Mouse (Mus musculus) kidney, adult 9 months (tissue): ENCODE measurements around the gene Rasal2.
"Not testable (repeated sequence)": the region's sequence is repeated elsewhere in the genome, so short reads cannot be mapped to it uniquely, and the experiment has no call there.

Experiments
- DNase-seq: peaks from one replicate; pipeline ENCODE4 v3.0.0; 2022

Rasal2 gene

DNA sequence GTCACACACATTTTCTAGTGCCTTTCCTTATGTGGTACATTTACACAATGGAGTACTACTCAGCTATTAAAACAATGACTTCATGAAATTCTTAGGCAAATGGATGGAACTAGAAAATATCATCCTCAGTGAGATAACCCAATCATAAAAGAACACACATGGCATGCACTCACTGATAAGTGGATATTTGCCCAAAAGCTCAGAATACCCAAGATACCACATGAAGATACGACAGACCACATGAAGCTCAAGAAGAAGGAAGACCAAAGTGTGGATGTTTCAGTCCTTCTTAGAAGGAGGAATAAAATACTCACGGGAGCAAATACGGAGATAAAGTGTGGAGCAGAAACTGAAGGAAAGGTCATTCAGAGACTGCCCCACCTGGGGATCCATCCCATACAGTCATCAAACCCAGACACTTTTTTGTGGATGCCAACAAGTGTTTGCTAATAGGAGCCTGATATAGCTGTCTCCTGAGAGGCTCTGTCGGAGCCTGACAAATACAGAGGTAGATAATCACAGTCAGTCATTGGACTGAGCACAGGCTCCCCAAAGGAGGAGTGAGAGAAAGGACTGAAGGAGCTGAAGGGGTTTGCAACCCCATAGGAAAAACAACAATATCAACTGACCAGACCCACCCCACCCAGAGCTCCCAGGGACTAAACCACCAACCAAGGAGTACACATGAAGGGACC is 175.6 kb downstream of the Rasal2 start:
- DNase-seq = not testable (repeated sequence)

GRCm38 (mm10) chr1:157233451-157233850 is 178.9 kb downstream of the Rasal2 start:
- DNase-seq = no peak

DNA sequence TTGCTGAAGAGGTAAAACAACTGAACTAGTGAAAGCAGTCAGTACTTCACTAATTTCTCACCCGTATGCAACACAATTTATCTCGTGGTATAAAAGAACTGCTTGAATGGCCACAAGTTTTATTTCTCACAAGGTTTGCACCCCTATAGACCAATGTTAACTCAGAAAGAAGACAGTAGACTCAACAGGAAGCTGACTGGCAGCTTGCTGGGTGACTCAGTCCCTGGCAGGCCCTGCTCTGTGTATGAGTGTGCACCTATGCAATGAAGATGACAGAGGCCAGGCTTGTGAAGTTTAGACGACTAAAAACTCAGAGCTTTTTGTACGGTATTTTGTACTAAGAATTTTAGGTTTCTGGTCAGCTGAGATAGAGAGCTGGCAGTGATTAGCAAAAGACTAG is 180.0 kb downstream of the Rasal2 start:
- DNase-seq = no peak

DNA sequence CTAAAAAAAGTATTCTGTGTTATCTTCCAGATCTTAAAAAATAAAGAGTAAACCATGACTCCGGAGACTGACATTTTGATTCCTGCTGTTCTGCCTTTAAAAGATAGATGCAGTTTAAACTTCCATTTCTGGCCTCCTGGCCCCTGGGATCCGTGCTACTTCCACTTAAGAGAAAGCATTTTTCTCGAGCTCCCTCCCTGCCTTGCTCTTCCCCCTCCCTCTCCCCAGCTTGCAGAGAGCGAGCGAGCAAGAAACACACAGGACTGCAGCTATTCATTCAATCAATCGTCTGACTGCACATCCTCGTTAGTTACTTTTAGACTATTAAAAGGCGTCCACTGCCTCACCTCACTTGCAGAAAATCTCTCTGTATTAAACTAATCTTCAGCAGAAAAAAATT is 181.4 kb downstream of the Rasal2 start:
- peak; percentile 13 for DNase-seq

GRCm38 (mm10) chr1:157230386-157230785 is 182.0 kb downstream of the Rasal2 start:
- DNase-seq = peak; percentile 69

DNA sequence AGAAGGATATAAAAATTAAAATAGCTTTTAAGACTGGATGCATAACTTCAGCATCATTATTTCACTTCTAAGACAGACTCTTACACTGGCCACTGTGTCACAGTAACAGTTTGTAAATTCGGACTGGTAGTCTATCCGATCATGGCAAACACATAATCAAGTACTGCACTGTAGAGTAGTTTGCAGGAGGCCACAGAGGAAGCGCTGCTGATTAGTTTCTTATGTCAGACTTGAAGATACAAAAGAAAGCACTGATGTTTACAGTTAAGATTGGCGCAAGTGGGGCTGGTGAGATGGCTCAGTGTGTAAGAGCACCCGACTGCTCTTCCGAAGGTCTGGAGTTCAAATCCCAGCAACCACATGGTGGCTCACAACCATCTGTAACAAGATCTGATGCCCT is 187.4 kb downstream of the Rasal2 start:
- no peak for DNase-seq

GRCm38 (mm10) chr1:157220910-157221309 is 191.5 kb downstream of the Rasal2 start:
- no peak for DNase-seq

DNA sequence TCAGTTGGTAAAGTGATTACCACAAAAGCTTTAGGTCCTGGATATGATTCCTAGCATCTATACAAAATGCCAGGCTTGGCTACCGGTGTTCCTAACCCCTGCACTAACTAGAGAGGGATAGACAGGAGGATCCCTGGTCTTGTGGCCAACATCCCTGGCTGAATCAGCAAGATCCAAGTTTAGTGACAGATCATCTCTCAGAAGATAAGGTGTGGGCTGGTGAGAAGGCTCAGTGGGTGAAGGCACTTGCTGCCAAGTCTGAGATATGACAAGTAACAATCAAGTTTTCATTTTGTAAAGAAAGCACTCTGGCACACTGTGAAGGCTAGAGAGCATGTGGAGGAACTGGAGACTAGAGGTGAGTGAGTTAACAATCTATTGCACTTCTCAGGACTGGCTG is 191.9 kb downstream of the Rasal2 start:
- DNase-seq = no peak

DNA sequence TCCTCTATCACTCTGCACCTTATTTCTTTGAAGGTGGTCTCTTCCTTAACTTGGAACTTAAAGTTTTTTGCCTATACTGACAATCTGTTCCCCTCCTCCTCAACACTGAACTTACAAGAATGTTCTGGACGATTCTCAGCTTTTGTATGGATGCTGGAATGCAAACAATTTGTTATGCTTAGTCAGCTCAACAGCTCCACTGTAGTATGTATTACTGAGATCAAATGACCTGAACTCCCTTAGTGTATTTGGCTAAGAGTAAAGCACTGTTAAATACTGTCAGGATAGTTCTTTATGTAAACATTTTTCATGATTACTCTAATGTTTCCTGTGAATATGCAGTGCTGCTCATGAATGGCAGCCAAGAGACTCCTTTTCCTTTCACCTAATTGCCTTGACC is 203.6 kb downstream of the Rasal2 start:
- no peak for DNase-seq

DNA sequence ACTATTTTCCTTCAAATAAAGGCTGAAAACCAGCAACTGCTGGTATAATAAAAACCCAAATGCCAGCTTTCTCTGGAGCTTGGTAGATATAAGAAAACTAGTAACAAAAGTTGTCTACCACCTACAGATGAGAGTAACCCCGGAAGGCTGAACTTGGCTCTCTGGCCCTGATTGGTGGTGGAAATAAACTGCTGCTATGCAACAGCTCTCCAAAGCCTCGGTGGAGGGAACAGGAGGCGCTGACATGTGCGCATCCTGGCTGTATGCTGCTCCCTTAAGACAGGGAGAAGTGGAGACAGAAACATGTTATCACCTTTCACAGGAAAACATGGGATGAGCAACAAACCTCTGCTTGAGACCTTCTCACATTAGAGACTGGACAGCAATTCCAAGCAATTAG is 206.7 kb downstream of the Rasal2 start:
- DNase-seq = no peak

DNA sequence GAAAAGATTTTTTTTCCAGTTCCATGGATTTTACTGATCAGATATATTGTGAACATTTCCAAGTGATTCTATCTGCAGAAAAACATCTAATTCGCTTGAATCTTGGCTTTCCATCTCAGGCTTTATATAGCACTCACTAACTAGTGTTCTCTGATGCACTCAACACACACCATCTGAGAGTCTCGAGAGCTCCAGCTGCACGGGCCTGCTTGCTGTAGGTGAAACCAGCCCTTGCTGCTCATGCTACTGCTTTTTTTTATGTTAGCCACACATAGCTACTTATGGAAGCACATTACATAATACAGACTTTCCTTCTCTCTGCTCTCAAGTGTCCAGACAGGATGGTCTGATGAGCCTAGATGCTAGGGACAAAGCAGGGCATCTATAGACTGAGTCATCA is 229.4 kb downstream of the Rasal2 start:
- no peak for DNase-seq

- peak; percentile 18 for DNase-seq
Observed at GRCm38 (mm10) chr1:157182431-157182830, 230.0 kb downstream of the Rasal2 start.

GRCm38 (mm10) chr1:157181081-157181480 is 231.3 kb downstream of the Rasal2 start:
- DNase-seq = no peak

DNA sequence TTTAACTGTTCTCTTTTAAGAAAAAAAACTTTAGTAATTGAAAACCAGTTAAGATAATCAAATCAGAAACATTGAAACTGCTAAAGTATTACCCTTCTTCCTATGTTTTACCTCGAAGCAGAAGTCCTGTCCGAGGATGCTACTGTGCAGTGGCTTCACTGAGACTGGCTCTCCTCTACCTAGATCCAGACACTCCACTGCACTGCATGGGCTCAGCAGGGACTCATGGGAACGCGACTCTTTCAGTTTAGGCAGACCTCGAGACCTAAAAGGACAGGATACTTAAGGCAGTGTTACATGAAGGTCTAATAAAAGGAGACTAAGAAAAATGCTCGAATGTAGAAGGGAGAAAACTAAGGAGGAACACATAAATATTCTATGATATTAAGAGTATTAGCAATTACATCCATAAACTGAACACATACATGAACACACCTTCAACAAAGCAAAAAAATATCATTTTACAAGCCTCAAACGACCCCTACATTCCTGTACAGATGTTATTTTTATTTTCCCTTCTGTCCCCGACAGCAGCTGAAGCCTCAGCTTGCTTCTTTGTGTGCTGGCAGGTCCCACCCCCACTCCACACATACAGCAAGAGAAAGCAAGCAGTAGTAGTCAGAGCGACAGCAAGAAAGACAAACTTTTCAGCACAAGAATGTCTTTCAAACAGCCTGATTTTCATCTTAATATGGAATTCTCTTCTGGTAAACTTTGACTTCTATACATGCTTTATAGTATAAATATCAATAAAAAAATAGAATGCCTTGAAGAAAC is 233.2 kb downstream of the Rasal2 start:
- no peak for DNase-seq

DNA sequence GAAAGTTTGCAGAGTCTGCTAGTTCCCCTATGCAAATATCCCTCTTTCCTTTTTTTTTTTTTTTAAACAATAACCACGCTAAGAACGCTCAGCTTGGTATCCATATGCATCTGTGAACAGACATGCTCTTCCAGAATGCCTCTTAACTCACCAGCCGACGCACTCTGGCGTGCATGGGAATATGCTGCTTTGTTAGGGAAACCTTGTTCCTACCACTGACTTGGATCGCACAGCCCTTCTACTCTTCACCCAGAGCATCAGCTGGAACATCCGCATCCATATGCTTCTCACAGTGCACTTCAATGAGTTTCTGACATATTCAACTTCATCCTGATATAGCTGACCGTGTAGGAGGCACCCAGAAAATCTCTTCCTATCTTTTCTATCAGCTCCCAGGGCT is 243.1 kb downstream of the Rasal2 start:
- DNase-seq = no peak

- no peak for DNase-seq
Observed at GRCm38 (mm10) chr1:157168891-157169290, 243.5 kb downstream of the Rasal2 start.

DNA sequence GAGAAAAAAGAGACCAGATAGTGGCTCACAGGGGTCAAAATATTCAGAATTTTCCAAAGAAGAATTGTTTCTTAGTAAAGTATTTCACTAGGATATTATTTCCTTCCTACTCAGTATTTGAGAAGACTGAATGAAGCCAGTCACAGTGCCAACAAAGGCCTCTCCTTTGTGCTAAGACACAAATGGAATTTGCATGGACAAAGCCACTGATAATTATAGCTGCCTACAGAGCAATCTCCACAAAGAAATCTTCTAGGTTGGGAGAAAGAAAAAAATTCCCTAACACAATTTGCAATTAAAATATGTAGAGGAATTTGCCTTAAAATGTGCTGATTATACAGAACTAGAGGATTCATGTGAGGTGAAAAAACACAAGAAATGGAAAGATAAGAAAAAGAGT is 258.6 kb downstream of the Rasal2 start:
- DNase-seq = no peak

GRCm38 (mm10) chr1:157150107-157150506 is 262.3 kb downstream of the Rasal2 start:
- DNase-seq = no peak

DNA sequence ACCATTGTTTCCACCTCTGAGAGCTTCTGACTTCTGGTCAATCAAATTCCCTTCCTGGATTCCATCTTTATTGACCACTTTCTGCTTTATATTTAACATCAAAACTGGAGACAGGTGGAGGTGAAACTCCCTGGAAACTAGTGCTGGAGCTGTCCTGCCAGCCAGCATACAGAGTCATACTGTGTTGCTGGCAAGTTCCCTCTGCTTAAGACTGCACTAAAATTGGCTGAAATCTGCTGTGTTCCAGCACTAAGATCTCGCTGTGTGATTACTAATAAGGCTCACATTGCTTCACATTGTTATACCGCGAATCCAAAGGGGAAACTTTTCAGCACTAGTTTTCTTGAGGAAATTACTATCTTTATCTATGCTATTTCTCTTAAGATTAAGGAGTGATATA is 267.8 kb downstream of the Rasal2 start:
- no peak for DNase-seq

- peak; percentile 9 for DNase-seq
Observed at GRCm38 (mm10) chr1:157143326-157143932, 269.0 kb downstream of the Rasal2 start.

- DNase-seq = no peak
Observed at GRCm38 (mm10) chr1:157141014-157141413, 271.4 kb downstream of the Rasal2 start.

DNA sequence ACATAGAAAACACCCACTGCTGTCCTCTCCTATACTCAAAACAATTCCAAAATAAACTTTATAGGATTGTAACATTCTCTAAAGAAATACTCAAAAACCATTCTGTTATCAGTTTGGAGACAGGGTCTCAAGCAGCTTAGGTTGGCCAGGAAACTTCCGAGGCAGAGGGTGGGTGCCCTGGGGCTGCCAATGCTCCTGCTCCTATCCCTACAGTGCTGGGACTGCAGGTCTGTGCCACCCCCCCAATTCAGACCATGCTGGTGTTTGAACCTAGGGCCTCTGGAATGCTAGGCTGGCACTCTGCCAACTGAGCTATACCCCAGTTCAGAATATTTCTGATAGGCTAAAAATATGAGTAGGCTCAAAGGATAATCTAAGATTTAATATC is 274.5 kb downstream of the Rasal2 start:
- DNase-seq = no peak

DNA sequence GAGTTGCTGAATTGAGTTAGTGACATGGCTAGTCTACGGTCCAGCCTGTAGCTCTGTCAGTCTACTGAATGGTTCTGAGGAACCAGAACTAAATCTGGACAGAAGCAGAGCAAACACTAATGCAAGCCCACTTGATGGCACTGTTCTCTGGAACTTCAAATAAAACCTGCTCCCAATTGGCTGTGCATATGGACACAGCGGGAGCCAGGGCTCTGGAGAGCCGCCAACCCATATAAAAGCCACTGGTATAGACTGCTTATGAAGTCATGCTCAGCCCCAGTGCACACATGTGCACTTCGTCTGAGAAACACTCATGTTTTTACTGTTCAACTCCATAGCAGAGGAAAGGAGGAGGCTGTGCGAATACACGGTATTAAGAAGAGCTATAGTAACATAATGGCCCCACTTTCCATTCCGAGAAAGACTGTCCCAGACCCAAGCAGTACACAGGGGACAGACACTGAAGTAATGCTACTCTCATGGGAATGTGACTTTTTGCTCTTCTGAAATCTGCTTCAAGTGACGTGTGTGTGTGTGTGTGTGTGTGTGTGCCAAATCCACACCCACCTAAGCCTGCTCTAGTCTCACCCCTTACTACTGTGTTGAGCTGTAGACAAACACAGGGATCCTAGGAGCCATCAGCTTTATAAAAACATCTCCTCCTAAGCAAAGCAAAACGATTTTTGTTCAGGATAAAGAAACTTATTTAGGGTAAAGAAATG is 275.1 kb downstream of the Rasal2 start:
- no peak for DNase-seq

GRCm38 (mm10) chr1:157128219-157128618 is 284.2 kb downstream of the Rasal2 start:
- DNase-seq = peak; percentile 3
